9 mouse cellular contexts compared by ENCODE assay signal in the genomic region with DNA sequence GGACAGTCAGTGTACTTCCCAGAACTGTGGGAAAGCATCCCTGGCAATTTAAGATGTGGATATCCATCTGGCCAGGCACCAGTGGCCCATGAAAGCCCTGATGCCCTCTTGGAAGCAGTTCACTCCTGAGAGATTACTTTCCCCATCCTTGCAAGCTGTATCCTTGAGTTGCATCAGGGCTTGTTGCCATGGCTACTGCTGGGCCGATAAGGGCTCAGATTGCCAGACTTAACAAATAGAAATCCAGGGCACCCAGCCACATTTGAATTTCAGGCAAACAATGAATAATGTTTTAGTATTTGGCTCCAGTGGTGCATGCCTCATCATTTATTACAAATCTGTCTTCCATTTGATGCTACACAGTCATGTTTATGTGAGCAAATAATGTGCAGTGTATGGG.
A peak's percentile ranks its signal among the peaks of the same experiment; 100 is the strongest.
DNase-seq lines count a peak whose midpoint lies in the region; ATAC-seq and TF ChIP-seq lines count a peak whose summit lies in the region.
"Had no signal": no experiment of that assay in that cellular context is flagged by ENCODE, and none has a peak within 500 bp of the region (broad histone marks: within the 10 kb centered on the region; RNA-seq: fewer than 3 reads in every experiment).

No protein-coding gene starts in this region.

- no peaks in the 10 kb centered on the region for H3K9me3 ChIP-seq in forebrain, embryonic 13.5 days (replicated peaks)
- H3K9me3 ChIP-seq in forebrain, embryonic 12.5 days, result no peaks in the 10 kb centered on the region
- H3K9me3 ChIP-seq in midbrain, embryonic 12.5 days, result no peaks in the 10 kb centered on the region
- H3K9me3 ChIP-seq in midbrain, embryonic 10.5 days (replicated peaks), result no peaks in the 10 kb centered on the region
- no peaks in the 10 kb centered on the region for H3K9me3 ChIP-seq in forebrain, postnatal 0 days (ENCODE audit: low read length)
- H3K9me3 ChIP-seq: kidney, embryonic 15.5 days had no signal

- H3K9ac ChIP-seq in forebrain, embryonic 13.5 days, result no peak overlapping the region
- no peak overlapping the region for H3K9ac ChIP-seq in forebrain, embryonic 12.5 days
- H3K9ac ChIP-seq in midbrain, embryonic 12.5 days (replicated peaks), result no peak overlapping the region
- no peak overlapping the region for H3K9ac ChIP-seq in forebrain, postnatal 0 days
- H3K9ac ChIP-seq: kidney, embryonic 15.5 days had no signal

- H3K4me1 ChIP-seq in forebrain, embryonic 13.5 days, result peaks cover 11% of the 10 kb centered on the region
- H3K4me1 ChIP-seq in forebrain, embryonic 12.5 days, result peaks cover 11% of the 10 kb centered on the region
- H3K4me1 ChIP-seq in midbrain, embryonic 12.5 days, result peaks cover 6% of the 10 kb centered on the region
- peaks cover 15% of the 10 kb centered on the region for H3K4me1 ChIP-seq in midbrain, embryonic 10.5 days
- peaks cover 10% of the 10 kb centered on the region for H3K4me1 ChIP-seq in forebrain, postnatal 0 days (ENCODE audit: insufficient read depth)

- H3K27me3 ChIP-seq in forebrain, embryonic 13.5 days, result no peaks in the 10 kb centered on the region
- no peaks in the 10 kb centered on the region for H3K27me3 ChIP-seq in forebrain, embryonic 12.5 days
- H3K27me3 ChIP-seq in midbrain, embryonic 12.5 days, result no peaks in the 10 kb centered on the region
- H3K27me3 ChIP-seq in midbrain, embryonic 10.5 days (ENCODE audit: low read depth, poor library complexity, severe bottlenecking), result no peaks in the 10 kb centered on the region
- no peaks in the 10 kb centered on the region for H3K27me3 ChIP-seq in forebrain, postnatal 0 days (ENCODE audit: insufficient read depth, low read length)
- H3K27me3 ChIP-seq: kidney, embryonic 15.5 days had no signal

- WGBS in forebrain, embryonic 13.5 days, result 26% methylated on average over 1 of the region's 1 CpGs
- 41% methylated on average over 1 of the region's 1 CpGs for WGBS in forebrain, embryonic 12.5 days
- 48% methylated on average over 1 of the region's 1 CpGs for WGBS in midbrain, embryonic 12.5 days
- WGBS in midbrain, embryonic 10.5 days, result 80% methylated on average over 1 of the region's 1 CpGs
- WGBS in forebrain, postnatal 0 days, result 17% methylated on average over 1 of the region's 1 CpGs

- ATAC-seq in forebrain, embryonic 13.5 days, result peak; percentile 48; the same call in 1 of the 2 replicates
- no peak for ATAC-seq in forebrain, embryonic 12.5 days (ENCODE audit: low FRiP score)
- ATAC-seq in midbrain, embryonic 12.5 days (ENCODE audit: low FRiP score, low read depth), result no peak
- peak; percentile 82 for ATAC-seq in forebrain, postnatal 0 days

- H3K27ac ChIP-seq in forebrain, embryonic 13.5 days, result peak overlapping the region; percentile 1; the same call in 1 of the 2 replicates
- H3K27ac ChIP-seq in forebrain, embryonic 12.5 days, result no peak overlapping the region
- H3K27ac ChIP-seq in midbrain, embryonic 12.5 days (replicated peaks), result peak overlapping the region; percentile 22; the same call in 1 of the 2 replicates
- H3K27ac ChIP-seq in midbrain, embryonic 10.5 days (replicated peaks), result no peak overlapping the region
- peak overlapping the region; percentile 29; the same call in 1 of the 2 replicates for H3K27ac ChIP-seq in forebrain, postnatal 0 days (ENCODE audit: low read depth, low read length)
- H3K27ac ChIP-seq: kidney, embryonic 15.5 days had no signal

- H3K36me3 ChIP-seq in forebrain, embryonic 13.5 days (ENCODE audit: poor library complexity, severe bottlenecking), result peaks cover 5% of the 10 kb centered on the region; the same call in 1 of the 2 replicates
- H3K36me3 ChIP-seq in forebrain, embryonic 12.5 days (replicated peaks), result peaks cover 2% of the 10 kb centered on the region; the same call in 1 of the 2 replicates
- H3K36me3 ChIP-seq in midbrain, embryonic 12.5 days, result 0 out of 2 replicates have a peak, but pooled peaks cover 3% of the 10 kb centered on the region
- peaks cover 32% of the 10 kb centered on the region for H3K36me3 ChIP-seq in midbrain, embryonic 10.5 days
- no peaks in the 10 kb centered on the region for H3K36me3 ChIP-seq in forebrain, postnatal 0 days (ENCODE audit: insufficient read depth)
- H3K36me3 ChIP-seq: kidney, embryonic 15.5 days had no signal

- H3K4me3 ChIP-seq in forebrain, embryonic 13.5 days, result no peak overlapping the region
- H3K4me3 ChIP-seq in forebrain, embryonic 12.5 days (replicated peaks), result no peak overlapping the region
- no peak overlapping the region for H3K4me3 ChIP-seq in midbrain, embryonic 12.5 days
- H3K4me3 ChIP-seq in midbrain, embryonic 10.5 days, result no peak overlapping the region
- H3K4me3 ChIP-seq in forebrain, postnatal 0 days (ENCODE audit: low read depth, low read length), result no peak overlapping the region
- H3K4me3 ChIP-seq: kidney, embryonic 15.5 days had no signal

- no peak for DNase-seq in midbrain, embryonic 10.5 days (ENCODE audit: low spot score)
- peak; percentile 73 for DNase-seq in forebrain, postnatal 0 days
- DNase-seq in lung, postnatal 25 days (ENCODE audit: low spot score), result peak; percentile 31
- DNase-seq in kidney, adult 8-10 months, result no peak
- no peak for DNase-seq in thymus, postnatal 10 days (ENCODE audit: low spot score in 2 of 2)

- H3K4me2 ChIP-seq in forebrain, embryonic 13.5 days, result no peak overlapping the region
- no peak overlapping the region for H3K4me2 ChIP-seq in forebrain, embryonic 12.5 days
- H3K4me2 ChIP-seq in midbrain, embryonic 12.5 days (replicated peaks), result no peak overlapping the region
- H3K4me2 ChIP-seq in forebrain, postnatal 0 days (ENCODE audit: low read depth), result no peak overlapping the region
- H3K4me2 ChIP-seq: kidney, embryonic 15.5 days had no signal

- TF ChIP-seq CTCF in forebrain, postnatal 0 days (IDR thresholded peaks at IDR 0.05; ENCODE audit: low read depth), result no peak

Comparison
In these comparisons a context has a peak if more than half of its experiments do, and no peak if none do; other contexts are left out.
1. ATAC-seq: peak in forebrain, embryonic 13.5 days (single experiment) and forebrain, postnatal 0 days (single experiment); none in forebrain, embryonic 12.5 days (single experiment) and midbrain, embryonic 12.5 days (single experiment).
2. H3K27ac ChIP-seq: peak in forebrain, embryonic 13.5 days (single experiment), midbrain, embryonic 12.5 days (single experiment) and forebrain, postnatal 0 days (single experiment); none in forebrain, embryonic 12.5 days (single experiment) and midbrain, embryonic 10.5 days (single experiment).
3. DNase-seq: peak in forebrain, postnatal 0 days (single experiment) and lung, postnatal 25 days (single experiment); none in midbrain, embryonic 10.5 days (single experiment), kidney, adult 8-10 months (0 of 2) and thymus, postnatal 10 days (0 of 2).